Comparison of ENCODE assay signal across 9 mouse cellular contexts in the genomic region with DNA sequence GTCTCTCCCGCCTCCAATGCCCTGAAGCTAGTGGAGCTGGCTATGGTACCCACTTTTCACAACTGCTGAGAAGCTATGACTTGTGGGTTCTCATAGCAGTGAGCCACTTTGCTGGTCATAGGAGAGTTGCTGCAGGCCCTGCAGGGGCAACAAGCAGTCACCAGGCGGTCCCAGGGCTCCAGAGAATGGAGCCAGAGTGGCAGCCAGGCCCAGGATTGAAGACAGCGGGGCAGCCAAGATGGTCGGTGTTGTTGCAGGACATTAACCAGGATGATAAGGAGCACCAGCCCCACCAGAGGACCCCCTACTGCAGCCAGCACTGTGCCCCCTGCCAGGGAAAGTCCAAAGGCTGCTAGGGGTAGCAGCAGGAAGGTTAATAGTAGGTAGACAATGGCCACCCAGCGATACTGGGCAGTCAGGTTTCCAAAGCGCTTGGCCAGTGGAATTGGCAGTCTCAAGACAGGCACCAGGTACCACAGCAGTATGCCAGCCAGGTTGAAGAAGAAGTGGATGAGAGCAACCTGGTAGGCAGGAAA. TPM values are rescaled to one million over a fixed set of nuclear protein-coding genes. Genes with fewer than 3 reads are reported as not detected.
DNase-seq lines count a peak whose midpoint lies in the region; ATAC-seq lines count a peak whose summit lies in the region.
"Had no signal": no experiment of that assay in that cellular context is flagged by ENCODE, and none has a peak within 500 bp of the region (broad histone marks: within the 10 kb centered on the region; RNA-seq: fewer than 3 reads in every experiment).

No protein-coding gene starts in this region.

- H3K9ac ChIP-seq in liver, embryonic 11.5 days (ENCODE audit: low read depth, low read length) = no peak overlapping the region; the same call in 1 of the 2 replicates
- H3K9ac ChIP-seq in intestine, embryonic 16.5 days (ENCODE audit: low read depth, low read length) = peak overlapping the region; percentile 61; the same call in 1 of the 2 replicates
- no peak overlapping the region for H3K9ac ChIP-seq in neural tube, embryonic 12.5 days

- peak overlapping the region; percentile 39; the same call in 1 of the 2 replicates for H3K4me3 ChIP-seq in liver, embryonic 11.5 days (ENCODE audit: low read depth, low read length)
- peak overlapping the region; percentile 7; the same call in 1 of the 2 replicates for H3K4me3 ChIP-seq in intestine, embryonic 16.5 days (ENCODE audit: low read length)
- no peak overlapping the region for H3K4me3 ChIP-seq in neural tube, embryonic 12.5 days

- H3K4me1 ChIP-seq in liver, embryonic 11.5 days (replicated peaks; ENCODE audit: control insufficient read depth, insufficient read depth, low read length) = peaks cover 19% of the 10 kb centered on the region
- peaks cover 30% of the 10 kb centered on the region for H3K4me1 ChIP-seq in intestine, embryonic 16.5 days (ENCODE audit: control insufficient read depth, insufficient read depth, low read length)
- H3K4me1 ChIP-seq in neural tube, embryonic 12.5 days = peaks cover 14% of the 10 kb centered on the region

- H3K27ac ChIP-seq in liver, embryonic 11.5 days (ENCODE audit: low read depth, low read length) = no peak overlapping the region
- H3K27ac ChIP-seq in intestine, embryonic 16.5 days (ENCODE audit: low read length) = peak overlapping the region; percentile 78
- H3K27ac ChIP-seq in neural tube, embryonic 12.5 days = no peak overlapping the region

- no peaks in the 10 kb centered on the region for H3K9me3 ChIP-seq in liver, embryonic 11.5 days (ENCODE audit: control insufficient read depth, low read length)
- no peaks in the 10 kb centered on the region for H3K9me3 ChIP-seq in intestine, embryonic 16.5 days (ENCODE audit: control insufficient read depth, low read length)
- no peaks in the 10 kb centered on the region for H3K9me3 ChIP-seq in neural tube, embryonic 12.5 days

- no peak for ATAC-seq in liver, embryonic 11.5 days (replicated peaks; ENCODE audit: low FRiP score)
- ATAC-seq in intestine, embryonic 16.5 days = no peak
- no peak for ATAC-seq in neural tube, embryonic 12.5 days (ENCODE audit: low FRiP score, low read depth)

- no peaks in the 10 kb centered on the region for H3K36me3 ChIP-seq in liver, embryonic 11.5 days (ENCODE audit: control insufficient read depth, insufficient read depth, low read length)
- no peaks in the 10 kb centered on the region for H3K36me3 ChIP-seq in intestine, embryonic 16.5 days (ENCODE audit: control insufficient read depth, insufficient read depth, low read length)
- no peaks in the 10 kb centered on the region for H3K36me3 ChIP-seq in neural tube, embryonic 12.5 days

- no peaks in the 10 kb centered on the region; the same call in 1 of the 2 replicates for H3K27me3 ChIP-seq in liver, embryonic 11.5 days (replicated peaks; ENCODE audit: control insufficient read depth, insufficient read depth, low read length)
- H3K27me3 ChIP-seq in intestine, embryonic 16.5 days (replicated peaks; ENCODE audit: control insufficient read depth, insufficient read depth, low read length) = no peaks in the 10 kb centered on the region
- H3K27me3 ChIP-seq in neural tube, embryonic 12.5 days (replicated peaks) = peaks cover 9% of the 10 kb centered on the region; the same call in 1 of the 2 replicates

- peak; percentile 63 for DNase-seq in cerebellum, adult 11-12 months
- no peak for DNase-seq in cerebellum, adult 9-10 months
- no peak for DNase-seq in liver, embryonic 11.5 days (ENCODE audit: low spot score)
- no peak for DNase-seq in liver
- no peak for DNase-seq in urinary bladder, postnatal 4 days (ENCODE audit: low spot score in 2 of 2)
- no peak for DNase-seq in adrenal gland, adult 8-10 months

- 69% methylated on average over 6 of the region's 6 CpGs for WGBS in liver, embryonic 11.5 days
- 76% methylated on average over 6 of the region's 6 CpGs for WGBS in intestine, embryonic 16.5 days
- 70% methylated on average over 6 of the region's 6 CpGs for WGBS in neural tube, embryonic 12.5 days

- peak overlapping the region; percentile 64 for H3K4me2 ChIP-seq in liver, embryonic 11.5 days
- H3K4me2 ChIP-seq in intestine, embryonic 16.5 days (ENCODE audit: low read depth, low read length) = peak overlapping the region; percentile 44
- peak overlapping the region; percentile 38 for H3K4me2 ChIP-seq in neural tube, embryonic 12.5 days (replicated peaks)

RNA-seq across cellular contexts. Expression of a gene that starts 4.6 kb away (rescaled TPM):
- polyA plus RNA-seq in liver, embryonic 11.5 days (2014; fragmentation: Nextera tagmentation; extraction: Ambion mirVana) = 823 and 870 TPM in 2 replicates
- 635 and 699 TPM in 2 replicates for polyA plus RNA-seq in intestine, embryonic 16.5 days (2015; fragmentation: Nextera tagmentation; extraction: Ambion mirVana)
- polyA plus RNA-seq in neural tube, embryonic 12.5 days (2016; fragmentation: Nextera tagmentation; extraction: Ambion mirVana) = 424 and 437 TPM in 2 replicates
- 100 to 1,000 TPM; 150 to 307 (median 222) TPM for total RNA-seq in adrenal gland, adult 8-10 months (2022)

RNA-seq across cellular contexts. Expression of a gene that starts 5.1 kb away (rescaled TPM):
- polyA plus RNA-seq in liver, embryonic 11.5 days (2014; fragmentation: Nextera tagmentation; extraction: Ambion mirVana) = 0.07 TPM in 1 of 2 replicates, not detected in the other
- polyA plus RNA-seq in intestine, embryonic 16.5 days (2015; fragmentation: Nextera tagmentation; extraction: Ambion mirVana) = 11.3 and 17.7 TPM in 2 replicates
- polyA plus RNA-seq in neural tube, embryonic 12.5 days (2016; fragmentation: Nextera tagmentation; extraction: Ambion mirVana) = not detected in 2 replicates
- total RNA-seq in adrenal gland, adult 8-10 months (2022) = not detected
- polyA plus RNA-seq: macrophage had no signal

RNA-seq across cellular contexts. Expression of a gene that starts 7.5 kb away (rescaled TPM):
- polyA plus RNA-seq in liver, embryonic 11.5 days (2014; fragmentation: Nextera tagmentation; extraction: Ambion mirVana) = 0.10 and 0.21 TPM in 2 replicates
- polyA plus RNA-seq in intestine, embryonic 16.5 days (2015; fragmentation: Nextera tagmentation; extraction: Ambion mirVana) = 0.37 and 0.54 TPM in 2 replicates
- polyA plus RNA-seq in neural tube, embryonic 12.5 days (2016; fragmentation: Nextera tagmentation; extraction: Ambion mirVana) = not detected in 2 replicates
- not detected for total RNA-seq in adrenal gland, adult 8-10 months (2022)
- polyA plus RNA-seq: macrophage had no signal

RNA-seq across cellular contexts. Expression of a gene that starts 10.5 kb away (rescaled TPM):
- 0.45 TPM in 2 replicates for polyA plus RNA-seq in liver, embryonic 11.5 days (2014; fragmentation: Nextera tagmentation; extraction: Ambion mirVana)
- 0.12 and 0.62 TPM in 2 replicates for polyA plus RNA-seq in intestine, embryonic 16.5 days (2015; fragmentation: Nextera tagmentation; extraction: Ambion mirVana)
- not detected in 2 replicates for polyA plus RNA-seq in neural tube, embryonic 12.5 days (2016; fragmentation: Nextera tagmentation; extraction: Ambion mirVana)
- total RNA-seq in adrenal gland, adult 8-10 months (2022) = under 1 TPM in 1 of 4 experiments, not detected in 3; 0.27 TPM
- polyA plus RNA-seq: macrophage had no signal

RNA-seq across cellular contexts. Expression of a gene that starts 13.0 kb away (rescaled TPM):
- polyA plus RNA-seq in liver, embryonic 11.5 days (2014; fragmentation: Nextera tagmentation; extraction: Ambion mirVana) = 7.7 and 8.1 TPM in 2 replicates
- polyA plus RNA-seq in intestine, embryonic 16.5 days (2015; fragmentation: Nextera tagmentation; extraction: Ambion mirVana) = 25.6 and 36.4 TPM in 2 replicates
- polyA plus RNA-seq in neural tube, embryonic 12.5 days (2016; fragmentation: Nextera tagmentation; extraction: Ambion mirVana) = 46.1 and 47.5 TPM in 2 replicates
- total RNA-seq in adrenal gland, adult 8-10 months (2022) = 10 to 100 TPM; 10.3 to 18.0 (median 12.3) TPM
- polyA plus RNA-seq: macrophage had no signal

Comparison
In these comparisons a context has a peak if more than half of its experiments do, and no peak if none do; other contexts are left out.
1. RNA of a gene that starts 5.1 kb away (polyA plus RNA-seq): 11.3 to 17.7 TPM in intestine, embryonic 16.5 days; 0.07 TPM in liver, embryonic 11.5 days and not detected in neural tube, embryonic 12.5 days; every median in the first group is over 10 times any median in the second.
2. Peak in every context shown above with its lines, with median percentiles within 50 percentile points of each other: H3K4me2 ChIP-seq.